Mouse (Mus musculus) ES-Bruce4 (cell line): Measurements from ENCODE around the gene Shb.

ENCODE experiments used
- CTCF ChIP-seq: IDR thresholded peaks from one replicate; pipeline ENCODE4 v1.8.1; 2011; ENCODE audit warnings: low read depth, low read length
- POLR2A ChIP-seq: IDR thresholded peaks from one replicate; pipeline ENCODE4 v1.8.1; 2011; ENCODE audit warnings: low read length; ENCODE audit not compliant: insufficient read depth

GRCm38 (mm10) chr4:45429451-45429850, 102.8 kb downstream of the Shb start:
- TF ChIP-seq CTCF = no peak
- TF ChIP-seq POLR2A = no peak
